Comparison of ENCODE assay signal across 8 mouse cellular contexts in the genomic region with DNA sequence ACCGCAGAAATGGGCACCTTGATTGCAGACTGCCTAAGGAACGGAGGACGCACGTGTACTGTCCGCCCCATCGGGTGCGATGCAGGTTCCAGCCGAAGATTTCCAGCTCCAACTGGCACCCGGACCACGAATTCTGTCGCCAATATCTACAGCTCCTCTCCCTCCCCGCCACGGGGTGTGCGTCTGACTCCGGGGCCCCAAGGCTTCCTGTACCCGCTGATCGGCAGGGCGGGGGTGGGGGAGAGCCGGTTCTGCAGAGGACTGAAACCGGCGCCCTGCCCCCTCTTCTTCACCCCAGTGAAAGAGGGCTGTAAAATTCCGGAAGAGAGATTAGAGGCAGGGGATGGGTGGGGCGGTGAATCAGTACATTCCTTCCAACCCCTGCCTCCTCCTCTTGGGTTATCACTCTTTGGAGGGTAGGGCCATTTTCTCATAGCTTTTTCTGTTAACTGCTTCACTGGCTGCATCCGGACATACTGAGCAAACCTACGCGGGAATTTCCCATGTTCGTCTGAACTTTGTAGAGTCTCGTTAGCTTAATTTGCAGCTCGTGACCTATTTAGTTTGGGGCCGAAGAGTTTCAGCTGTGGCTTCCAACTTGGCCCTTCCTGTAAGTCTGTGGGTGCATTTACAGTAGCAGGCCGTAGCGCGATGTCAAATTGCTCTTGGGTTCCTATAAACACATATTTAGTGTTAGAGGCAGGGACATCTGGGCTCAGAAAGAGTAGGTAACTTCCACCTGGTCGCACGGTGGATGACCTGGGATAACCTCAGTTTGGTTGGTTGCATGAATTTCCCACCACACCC. TPM values are rescaled to one million over a fixed set of nuclear protein-coding genes. Genes with fewer than 3 reads are reported as not detected.
DNase-seq lines count a peak whose midpoint lies in the region; ATAC-seq and TF ChIP-seq lines count a peak whose summit lies in the region.

A gene (plus strand): TSS at position 422 of the 807 bp plus-strand sequence.

- no peaks in the 10 kb centered on the region for H3K27me3 ChIP-seq in embryonic facial prominence, embryonic 14.5 days (replicated peaks; ENCODE audit: control insufficient read depth, insufficient read depth, low read length)
- H3K27me3 ChIP-seq in heart, embryonic 13.5 days (replicated peaks): no peaks in the 10 kb centered on the region
- no peaks in the 10 kb centered on the region for H3K27me3 ChIP-seq in kidney, embryonic 16.5 days (ENCODE audit: insufficient read depth, low read length)
- peaks cover 47% of the 10 kb centered on the region for H3K27me3 ChIP-seq in liver, embryonic 12.5 days (replicated peaks)
- no peaks in the 10 kb centered on the region for H3K27me3 ChIP-seq in myocyte (ENCODE audit: control insufficient read depth, insufficient read depth, insufficient read length)

- peak within 1 kb of the TSS; percentile 37 for H3K4me3 ChIP-seq in embryonic facial prominence, embryonic 14.5 days (ENCODE audit: low read depth, low read length)
- H3K4me3 ChIP-seq in heart, embryonic 13.5 days: peak within 1 kb of the TSS; percentile 59
- peak within 1 kb of the TSS; percentile 43 for H3K4me3 ChIP-seq in kidney, embryonic 16.5 days (ENCODE audit: low read length)
- H3K4me3 ChIP-seq in liver, embryonic 12.5 days: peak within 1 kb of the TSS; percentile 43
- H3K4me3 ChIP-seq in myocyte: peak within 1 kb of the TSS; percentile 10

- ATAC-seq in embryonic facial prominence, embryonic 14.5 days (ENCODE audit: low read depth): peak; percentile 84
- ATAC-seq in heart, embryonic 13.5 days (ENCODE audit: extremely low read depth, insufficient number of reproducible peaks, low FRiP score, low TSS enrichment): peak; percentile 71
- ATAC-seq in kidney, embryonic 16.5 days (ENCODE audit: low FRiP score, low TSS enrichment): peak; percentile 89
- peak; percentile 75 for ATAC-seq in liver, embryonic 12.5 days

- H3K4me2 ChIP-seq in embryonic facial prominence, embryonic 14.5 days (ENCODE audit: low read depth, low read length): peak within 1 kb of the TSS; percentile 63
- peak within 1 kb of the TSS; percentile 83 for H3K4me2 ChIP-seq in heart, embryonic 13.5 days
- H3K4me2 ChIP-seq in kidney, embryonic 16.5 days (replicated peaks; ENCODE audit: low read depth, low read length): peak within 1 kb of the TSS; percentile 64
- peak within 1 kb of the TSS; percentile 70 for H3K4me2 ChIP-seq in liver, embryonic 12.5 days
- peak within 1 kb of the TSS; percentile 91 for H3K4me2 ChIP-seq in myocyte (ENCODE audit: low read depth)

- no peak for TF ChIP-seq POLR2A in myocyte (IDR thresholded peaks at IDR 0.05; ENCODE audit: insufficient read length, low read depth)

- H3K79me2 ChIP-seq in myocyte (ENCODE audit: control insufficient read depth, insufficient read depth): no peaks in the 10 kb centered on the region

- 13% methylated on average over 34 of the region's 35 CpGs for WGBS in embryonic facial prominence, embryonic 14.5 days
- WGBS in heart, embryonic 13.5 days: 8% methylated on average over 35 of the region's 35 CpGs
- WGBS in kidney, embryonic 16.5 days: 3% methylated on average over 35 of the region's 35 CpGs
- WGBS in liver, embryonic 12.5 days (ENCODE audit: insufficient replicate concordance): 3% methylated on average over 35 of the region's 35 CpGs

- H3ac ChIP-seq in myocyte (ENCODE audit: control insufficient read depth, insufficient read length): no peak within 1 kb of the TSS

- no peaks in the 10 kb centered on the region for H3K9me3 ChIP-seq in embryonic facial prominence, embryonic 14.5 days (ENCODE audit: control insufficient read depth, low read length)
- no peaks in the 10 kb centered on the region for H3K9me3 ChIP-seq in heart, embryonic 13.5 days
- H3K9me3 ChIP-seq in kidney, embryonic 16.5 days (ENCODE audit: low read length): no peaks in the 10 kb centered on the region
- no peaks in the 10 kb centered on the region for H3K9me3 ChIP-seq in liver, embryonic 12.5 days (replicated peaks)

- peak within 1 kb of the TSS; percentile 59; the same call in 1 of the 2 replicates for H3K27ac ChIP-seq in embryonic facial prominence, embryonic 14.5 days (replicated peaks; ENCODE audit: low read depth, low read length)
- peak within 1 kb of the TSS; percentile 89 for H3K27ac ChIP-seq in heart, embryonic 13.5 days (replicated peaks)
- peak within 1 kb of the TSS; percentile 80 for H3K27ac ChIP-seq in kidney, embryonic 16.5 days (ENCODE audit: low read length)
- peak within 1 kb of the TSS; percentile 63 for H3K27ac ChIP-seq in liver, embryonic 12.5 days

- DNase-seq in layer of hippocampus, adult 11-12 months (ENCODE audit: low spot score): peak; percentile 48
- no peak for DNase-seq in layer of hippocampus, adult 9-10 months (ENCODE audit: low spot score)
- peak; percentile 74 for DNase-seq in embryonic facial prominence, embryonic 14.5 days (ENCODE audit: low spot score)
- peak; percentile 82 to 88 for DNase-seq in thymus, adult 18-20 months

- H3K4me1 ChIP-seq in embryonic facial prominence, embryonic 14.5 days (ENCODE audit: control insufficient read depth, insufficient read depth, low read length): peaks cover 13% of the 10 kb centered on the region
- peaks cover 22% of the 10 kb centered on the region for H3K4me1 ChIP-seq in heart, embryonic 13.5 days
- H3K4me1 ChIP-seq in kidney, embryonic 16.5 days (ENCODE audit: insufficient read depth, low read length): peaks cover 18% of the 10 kb centered on the region
- H3K4me1 ChIP-seq in liver, embryonic 12.5 days: peaks cover 16% of the 10 kb centered on the region

- peak within 1 kb of the TSS; percentile 47 for H3K9ac ChIP-seq in embryonic facial prominence, embryonic 14.5 days (ENCODE audit: low read depth, low read length)
- H3K9ac ChIP-seq in heart, embryonic 13.5 days: peak within 1 kb of the TSS; percentile 80
- peak within 1 kb of the TSS; percentile 59 for H3K9ac ChIP-seq in kidney, embryonic 16.5 days (replicated peaks; ENCODE audit: low read length)
- H3K9ac ChIP-seq in liver, embryonic 12.5 days: peak within 1 kb of the TSS; percentile 34

- no peaks in the 10 kb centered on the region for H3K36me3 ChIP-seq in embryonic facial prominence, embryonic 14.5 days (ENCODE audit: control insufficient read depth, insufficient read depth, low read length)
- no peaks in the 10 kb centered on the region for H3K36me3 ChIP-seq in heart, embryonic 13.5 days
- H3K36me3 ChIP-seq in kidney, embryonic 16.5 days (ENCODE audit: insufficient read depth, low read length): no peaks in the 10 kb centered on the region
- no peaks in the 10 kb centered on the region for H3K36me3 ChIP-seq in liver, embryonic 12.5 days
- no peaks in the 10 kb centered on the region for H3K36me3 ChIP-seq in myocyte (ENCODE audit: control insufficient read depth, insufficient read depth)

TF ChIP-seq in myocyte, 11 proteins besides CTCF, POLR2A, EP300 and RAD21:
- TF ChIP-seq USF1 (IDR thresholded peaks at IDR 0.05; ENCODE audit: low read depth) (no peak), TCF12 (IDR thresholded peaks at IDR 0.05; ENCODE audit: insufficient read depth, poor library complexity, severe bottlenecking) (no peak), POLR2AphosphoS2 (IDR thresholded peaks at IDR 0.05; ENCODE audit: insufficient read length, low read depth) (no peak), MAX (IDR thresholded peaks at IDR 0.05; ENCODE audit: low read depth) (no peak), MYOG (IDR thresholded peaks at IDR 0.05; ENCODE audit: control insufficient read depth in 1 of 3, insufficient read depth in 1 of 3, insufficient read length in 2 of 3, low read depth in 2 of 3) (no peak), E2F4 (IDR thresholded peaks at IDR 0.05; ENCODE audit: insufficient read depth) (no peak), TCF3 (IDR thresholded peaks at IDR 0.05; ENCODE audit: insufficient read length, low read depth) (no peak), CEBPB (IDR thresholded peaks at IDR 0.05; ENCODE audit: insufficient read depth, poor library complexity, severe bottlenecking) (no peak), MYOD1 (IDR thresholded peaks at IDR 0.05; ENCODE audit: control insufficient read depth in 1 of 3, insufficient read length in 2 of 3, low read depth in 2 of 3) (no peak)

RNA-seq across cellular contexts. Expression of the gene that starts here (rescaled TPM):
- polyA plus RNA-seq in embryonic facial prominence, embryonic 14.5 days (2014; fragmentation: Nextera tagmentation; extraction: Ambion mirVana): 306 and 319 TPM in 2 replicates
- 326 and 374 TPM in 2 replicates for polyA plus RNA-seq in heart, embryonic 13.5 days (2015; fragmentation: Nextera tagmentation; extraction: Ambion mirVana)
- polyA plus RNA-seq in kidney, embryonic 16.5 days (2015; fragmentation: Nextera tagmentation; extraction: Ambion mirVana): 272 and 298 TPM in 2 replicates
- 229 and 244 TPM in 2 replicates for polyA plus RNA-seq in liver, embryonic 12.5 days (2016; fragmentation: Nextera tagmentation; extraction: Ambion mirVana)
- polyA plus RNA-seq in myocyte (2012; fragmentation: generic; extraction: Trizol): 138 TPM
